Mouse (Mus musculus): ENCODE measurements around the gene Otop3.

GRCm38 (mm10) chr11:115292631-115293375 lies 41.7 kb upstream of the Otop3 start:
- TF ChIP-seq POLR2A (IDR thresholded peaks at IDR 0.05; ENCODE audit: extremely low read depth, insufficient read depth, low read length) = no peak
- no peak for TF ChIP-seq CTCF (IDR thresholded peaks at IDR 0.05; ENCODE audit: extremely low read depth, insufficient read depth, low read length)
